Mouse (Mus musculus): Measurements from ENCODE around the gene Cd3eap. TPM values are rescaled to one million over a fixed set of nuclear protein-coding genes. Genes with fewer than 3 reads are reported as not detected.

Cd3eap gene
- polyA plus RNA-seq, 1 experiment from 2014 or later, result 18.0 TPM

- no peak for DNase-seq (ENCODE audit: low spot score)
Measured at GRCm38 (mm10) chr7:19322489-19322888, 36.8 kb downstream of the Cd3eap start.

GRCm38 (mm10) chr7:19321464-19321863 is 37.8 kb downstream of the Cd3eap start:
- H3K9ac ChIP-seq (ENCODE audit: low read length), result no peak overlapping the region
- H3K9me3 ChIP-seq (ENCODE audit: control insufficient read depth, low read length), result no peaks in the 10 kb centered on the region
- no peak overlapping the region for H3K27ac ChIP-seq (ENCODE audit: low read depth, low read length)
- no peaks in the 10 kb centered on the region for H3K27me3 ChIP-seq (ENCODE audit: control insufficient read depth, insufficient read depth, low read length)
- no peaks in the 10 kb centered on the region for H3K36me3 ChIP-seq (ENCODE audit: control insufficient read depth, insufficient read depth, low read length)
- H3K4me2 ChIP-seq (ENCODE audit: low read depth), result no peak overlapping the region
- H3K4me1 ChIP-seq (ENCODE audit: control insufficient read depth, insufficient read depth, low read length), result peaks cover 11% of the 10 kb centered on the region
- H3K4me3 ChIP-seq (ENCODE audit: low read depth, low read length), result no peak overlapping the region
- 65% methylated on average over 5 of the region's 5 CpGs for WGBS
- DNase-seq (ENCODE audit: low spot score) (no peak), ATAC-seq (ENCODE audit: insufficient read depth, low FRiP score, low TSS enrichment) (no peak)

More at GRCm38 (mm10) chr7:19322489-19322888, 36.8 kb downstream of the Cd3eap start:
- H3K27ac ChIP-seq (ENCODE audit: low read depth, low read length), result no peak overlapping the region
- no peak for ATAC-seq (ENCODE audit: insufficient read depth, low FRiP score, low TSS enrichment)
- WGBS, result 50% methylated on average over 9 of the region's 9 CpGs
- no peaks in the 10 kb centered on the region for H3K27me3 ChIP-seq (ENCODE audit: control insufficient read depth, insufficient read depth, low read length)
- no peak overlapping the region for H3K4me2 ChIP-seq (ENCODE audit: low read depth)
- peaks cover 16% of the 10 kb centered on the region for H3K4me1 ChIP-seq (ENCODE audit: control insufficient read depth, insufficient read depth, low read length)
- H3K4me3 ChIP-seq (ENCODE audit: low read depth, low read length), result no peak overlapping the region
- H3K9me3 ChIP-seq (ENCODE audit: control insufficient read depth, low read length), result no peaks in the 10 kb centered on the region
- no peak overlapping the region for H3K9ac ChIP-seq (ENCODE audit: low read length)
- no peaks in the 10 kb centered on the region for H3K36me3 ChIP-seq (ENCODE audit: control insufficient read depth, insufficient read depth, low read length)

GRCm38 (mm10) chr7:19320637-19321036 is 38.6 kb downstream of the Cd3eap start:
- peaks cover 9% of the 10 kb centered on the region; the same call in 1 of the 2 replicates for H3K4me1 ChIP-seq (ENCODE audit: control insufficient read depth, insufficient read depth, low read length)
- no peaks in the 10 kb centered on the region for H3K36me3 ChIP-seq (ENCODE audit: control insufficient read depth, insufficient read depth, low read length)
- H3K27me3 ChIP-seq (ENCODE audit: control insufficient read depth, insufficient read depth, low read length), result no peaks in the 10 kb centered on the region
- H3K27ac ChIP-seq (ENCODE audit: low read depth, low read length), result no peak overlapping the region
- no peak overlapping the region for H3K4me3 ChIP-seq (ENCODE audit: low read depth, low read length)
- H3K4me2 ChIP-seq (ENCODE audit: low read depth), result peak overlapping the region; percentile 77; the same call in 1 of the 2 replicates
- DNase-seq (ENCODE audit: low spot score) (no peak), ATAC-seq (ENCODE audit: insufficient read depth, low FRiP score, low TSS enrichment) (no peak)
- H3K9ac ChIP-seq (ENCODE audit: low read length), result no peak overlapping the region
- H3K9me3 ChIP-seq (ENCODE audit: control insufficient read depth, low read length), result no peaks in the 10 kb centered on the region
- WGBS, result 46% methylated on average over 7 of the region's 7 CpGs

GRCm38 (mm10) chr7:19319906-19320305 is 39.4 kb downstream of the Cd3eap start:
- Histone ChIP-seq H3K9ac (ENCODE audit: low read length) (peak overlapping the region; percentile 40), H3K27me3 (ENCODE audit: control insufficient read depth, insufficient read depth, low read length) (no peaks in the 10 kb centered on the region), H3K36me3 (ENCODE audit: control insufficient read depth, insufficient read depth, low read length) (no peaks in the 10 kb centered on the region), H3K9me3 (ENCODE audit: control insufficient read depth, low read length) (no peaks in the 10 kb centered on the region), H3K27ac (ENCODE audit: low read depth, low read length) (no peak overlapping the region), H3K4me2 (ENCODE audit: low read depth) (peak overlapping the region; percentile 77), H3K4me1 (ENCODE audit: control insufficient read depth, insufficient read depth, low read length) (peaks cover 9% of the 10 kb centered on the region; the same call in 1 of the 2 replicates), H3K4me3 (ENCODE audit: low read depth, low read length) (peak overlapping the region; percentile 37)
- WGBS, result 0% methylated on average over 41 of the region's 41 CpGs
- DNase-seq (ENCODE audit: low spot score) (peak; percentile 99), ATAC-seq (ENCODE audit: insufficient read depth, low FRiP score, low TSS enrichment) (peak; percentile 92)

- H3K27me3 ChIP-seq (ENCODE audit: control insufficient read depth, insufficient read depth, low read length), result no peaks in the 10 kb centered on the region
- ATAC-seq (ENCODE audit: insufficient read depth, low FRiP score, low TSS enrichment) (peak; percentile 68), DNase-seq (ENCODE audit: low spot score) (no peak)
- no peaks in the 10 kb centered on the region for H3K36me3 ChIP-seq (ENCODE audit: control insufficient read depth, insufficient read depth, low read length)
- peak overlapping the region; percentile 37 for H3K4me3 ChIP-seq (ENCODE audit: low read depth, low read length)
- peak overlapping the region; percentile 40 for H3K9ac ChIP-seq (ENCODE audit: low read length)
- H3K4me2 ChIP-seq (ENCODE audit: low read depth), result peak overlapping the region; percentile 77
- WGBS, result 19% methylated on average over 9 of the region's 9 CpGs
- no peak overlapping the region for H3K27ac ChIP-seq (ENCODE audit: low read depth, low read length)
- H3K9me3 ChIP-seq (ENCODE audit: control insufficient read depth, low read length), result no peaks in the 10 kb centered on the region
- peaks cover 9% of the 10 kb centered on the region; the same call in 1 of the 2 replicates for H3K4me1 ChIP-seq (ENCODE audit: control insufficient read depth, insufficient read depth, low read length)
Measured at GRCm38 (mm10) chr7:19319458-19319857, 39.8 kb downstream of the Cd3eap start.

- 78% methylated on average over 7 of the region's 7 CpGs for WGBS
- H3K9me3 ChIP-seq (ENCODE audit: control insufficient read depth, low read length), result no peaks in the 10 kb centered on the region
- no peak overlapping the region for H3K4me2 ChIP-seq (ENCODE audit: low read depth)
- no peak overlapping the region for H3K27ac ChIP-seq (ENCODE audit: low read depth, low read length)
- no peak overlapping the region for H3K4me3 ChIP-seq (ENCODE audit: low read depth, low read length)
- no peak for DNase-seq (ENCODE audit: low spot score)
- H3K27me3 ChIP-seq (ENCODE audit: control insufficient read depth, insufficient read depth, low read length), result no peaks in the 10 kb centered on the region
- no peak for ATAC-seq (ENCODE audit: insufficient read depth, low FRiP score, low TSS enrichment)
- peaks cover 9% of the 10 kb centered on the region; the same call in 1 of the 2 replicates for H3K4me1 ChIP-seq (ENCODE audit: control insufficient read depth, insufficient read depth, low read length)
- H3K9ac ChIP-seq (ENCODE audit: low read length), result no peak overlapping the region
- no peaks in the 10 kb centered on the region for H3K36me3 ChIP-seq (ENCODE audit: control insufficient read depth, insufficient read depth, low read length)
Measured at GRCm38 (mm10) chr7:19318676-19319075, 40.6 kb downstream of the Cd3eap start.

GRCm38 (mm10) chr7:19318201-19318600 is 41.1 kb downstream of the Cd3eap start:
- no peak for DNase-seq (ENCODE audit: low spot score)
- Histone ChIP-seq H3K27ac (ENCODE audit: low read depth, low read length) (no peak overlapping the region), H3K9ac (ENCODE audit: low read length) (no peak overlapping the region), H3K9me3 (ENCODE audit: control insufficient read depth, low read length) (no peaks in the 10 kb centered on the region), H3K36me3 (ENCODE audit: control insufficient read depth, insufficient read depth, low read length) (no peaks in the 10 kb centered on the region), H3K4me1 (ENCODE audit: control insufficient read depth, insufficient read depth, low read length) (peaks cover 9% of the 10 kb centered on the region; the same call in 1 of the 2 replicates), H3K27me3 (ENCODE audit: control insufficient read depth, insufficient read depth, low read length) (no peaks in the 10 kb centered on the region), H3K4me3 (ENCODE audit: low read depth, low read length) (no peak overlapping the region), H3K4me2 (ENCODE audit: low read depth) (no peak overlapping the region)
- WGBS, result 67% methylated on average over 2 of the region's 2 CpGs
- no peak for ATAC-seq (ENCODE audit: insufficient read depth, low FRiP score, low TSS enrichment)

GRCm38 (mm10) chr7:19316451-19317161 is 42.7 kb downstream of the Cd3eap start:
- no peak for ATAC-seq (ENCODE audit: insufficient read depth, low FRiP score, low TSS enrichment)
- Histone ChIP-seq H3K27me3 (ENCODE audit: control insufficient read depth, insufficient read depth, low read length) (no peaks in the 10 kb centered on the region), H3K36me3 (ENCODE audit: control insufficient read depth, insufficient read depth, low read length) (no peaks in the 10 kb centered on the region), H3K4me3 (ENCODE audit: low read depth, low read length) (no peak overlapping the region), H3K27ac (ENCODE audit: low read depth, low read length) (no peak overlapping the region), H3K4me1 (ENCODE audit: control insufficient read depth, insufficient read depth, low read length) (peaks cover 9% of the 10 kb centered on the region; the same call in 1 of the 2 replicates), H3K9ac (ENCODE audit: low read length) (no peak overlapping the region), H3K4me2 (ENCODE audit: low read depth) (no peak overlapping the region), H3K9me3 (ENCODE audit: control insufficient read depth, low read length) (no peaks in the 10 kb centered on the region)
- WGBS, result 51% methylated on average over 14 of the region's 14 CpGs
- no peak for DNase-seq (ENCODE audit: low spot score)

- no peak overlapping the region for H3K9ac ChIP-seq (ENCODE audit: low read length)
- H3K27ac ChIP-seq (ENCODE audit: low read depth, low read length), result no peak overlapping the region
- no peak overlapping the region for H3K4me3 ChIP-seq (ENCODE audit: low read depth, low read length)
- 49% methylated on average over 5 of the region's 5 CpGs for WGBS
- H3K9me3 ChIP-seq (ENCODE audit: control insufficient read depth, low read length), result no peaks in the 10 kb centered on the region
- no peaks in the 10 kb centered on the region for H3K36me3 ChIP-seq (ENCODE audit: control insufficient read depth, insufficient read depth, low read length)
- H3K4me1 ChIP-seq (ENCODE audit: control insufficient read depth, insufficient read depth, low read length), result peaks cover 6% of the 10 kb centered on the region
- ATAC-seq (ENCODE audit: insufficient read depth, low FRiP score, low TSS enrichment) (no peak), DNase-seq (ENCODE audit: low spot score) (no peak)
- H3K4me2 ChIP-seq (ENCODE audit: low read depth), result no peak overlapping the region
- H3K27me3 ChIP-seq (ENCODE audit: control insufficient read depth, insufficient read depth, low read length), result 0 out of 2 replicates have a peak, but pooled peaks cover 2% of the 10 kb centered on the region
Measured at GRCm38 (mm10) chr7:19314033-19314432, 45.2 kb downstream of the Cd3eap start.
